Mouse (Mus musculus): ENCODE data around the gene Bfar. TPM values are rescaled to one million over a fixed set of nuclear protein-coding genes. Genes with fewer than 3 reads are reported as not detected.
"Not testable (repeated sequence)": the region's sequence is repeated elsewhere in the genome, so short reads cannot be mapped to it uniquely, and the experiment has no call there.

The Bfar gene
- polyA plus RNA-seq, 1 experiment from 2014 or later, result 47.9 TPM

- Histone ChIP-seq H3K4me1 (peaks cover 4% of the 10 kb centered on the region; the same call in 1 of the 2 replicates), H3K9ac (no peak overlapping the region), H3K27ac (no peak overlapping the region), H3K36me3 (no peaks in the 10 kb centered on the region), H3K4me2 (no peak overlapping the region), H3K9me3 (no peaks in the 10 kb centered on the region), H3K4me3 (no peak overlapping the region), H3K27me3 (no peaks in the 10 kb centered on the region)
- peak; percentile 53; the same call in 1 of the 2 replicates for ATAC-seq (ENCODE audit: borderline replicate concordance, extremely low read depth, low FRiP score, low TSS enrichment)
- 79% methylated on average over 4 of the region's 4 CpGs for WGBS
These were observed 57.8 kb downstream of the Bfar start for GRCm38 (mm10) chr16:13729428-13729827.

- Histone ChIP-seq H3K27ac (no peak within 1 kb of the TSS), H3K9ac (no peak within 1 kb of the TSS), H3K9me3 (no peaks in the 10 kb centered on the region), H3K4me3 (no peak within 1 kb of the TSS), H3K4me2 (peak within 1 kb of the TSS; percentile 38), H3K4me1 (peaks cover 4% of the 10 kb centered on the region; the same call in 1 of the 2 replicates), H3K27me3 (no peaks in the 10 kb centered on the region), H3K36me3 (no peaks in the 10 kb centered on the region)
- ATAC-seq (ENCODE audit: borderline replicate concordance, extremely low read depth, low FRiP score, low TSS enrichment), result no peak
- 10% methylated on average over 26 of the region's 26 CpGs for WGBS
These were observed 58.9 kb downstream of the Bfar start, which contains the start of gene Pla2g10 for GRCm38 (mm10) chr16:13730285-13731255. Pla2g10 (minus strand) TSS chr16:13730983.

GRCm38 (mm10) chr16:13732786-13733185 lies 61.1 kb downstream of the Bfar start:
- H3K9me3 ChIP-seq, result no peaks in the 10 kb centered on the region
- H3K27me3 ChIP-seq, result no peaks in the 10 kb centered on the region
- H3K4me2 ChIP-seq, result no peak overlapping the region
- H3K4me1 ChIP-seq, result peaks cover 4% of the 10 kb centered on the region; the same call in 1 of the 2 replicates
- ATAC-seq (ENCODE audit: borderline replicate concordance, extremely low read depth, low FRiP score, low TSS enrichment), result no peak
- no peaks in the 10 kb centered on the region for H3K36me3 ChIP-seq
- H3K9ac ChIP-seq, result no peak overlapping the region
- no peak overlapping the region for H3K4me3 ChIP-seq
- no peak overlapping the region for H3K27ac ChIP-seq
- WGBS, result 67% methylated on average over 3 of the region's 3 CpGs

- 16% methylated on average over 9 of the region's 9 CpGs for WGBS
- H3K36me3 ChIP-seq, result no peaks in the 10 kb centered on the region
- H3K9ac ChIP-seq, result no peak overlapping the region
- H3K9me3 ChIP-seq, result no peaks in the 10 kb centered on the region
- H3K4me2 ChIP-seq, result no peak overlapping the region
- H3K4me3 ChIP-seq, result no peak overlapping the region
- no peak overlapping the region for H3K27ac ChIP-seq
- no peak for ATAC-seq (ENCODE audit: borderline replicate concordance, extremely low read depth, low FRiP score, low TSS enrichment)
- no peaks in the 10 kb centered on the region for H3K27me3 ChIP-seq
- peaks cover 4% of the 10 kb centered on the region; the same call in 1 of the 2 replicates for H3K4me1 ChIP-seq
These were observed 62.0 kb downstream of the Bfar start for GRCm38 (mm10) chr16:13733518-13734137.

GRCm38 (mm10) chr16:13735977-13736376 lies 64.3 kb downstream of the Bfar start:
- no peak overlapping the region for H3K4me2 ChIP-seq
- no peak for ATAC-seq (ENCODE audit: borderline replicate concordance, extremely low read depth, low FRiP score, low TSS enrichment)
- H3K4me3 ChIP-seq, result no peak overlapping the region
- 59% methylated on average over 8 of the region's 8 CpGs for WGBS
- no peaks in the 10 kb centered on the region for H3K4me1 ChIP-seq
- no peak overlapping the region for H3K9ac ChIP-seq
- no peaks in the 10 kb centered on the region for H3K36me3 ChIP-seq
- no peaks in the 10 kb centered on the region for H3K27me3 ChIP-seq
- H3K9me3 ChIP-seq, result no peaks in the 10 kb centered on the region
- no peak overlapping the region for H3K27ac ChIP-seq

GRCm38 (mm10) chr16:13739044-13739443 lies 67.4 kb downstream of the Bfar start:
- H3K27ac ChIP-seq; H3K4me3 ChIP-seq; H3K4me1 ChIP-seq; H3K36me3 ChIP-seq; H3K27me3 ChIP-seq; H3K9ac ChIP-seq; ATAC-seq (ENCODE audit: borderline replicate concordance, extremely low read depth, low FRiP score, low TSS enrichment); H3K4me2 ChIP-seq; H3K9me3 ChIP-seq: not testable (repeated sequence)
- 65% methylated on average over 4 of the region's 4 CpGs for WGBS

GRCm38 (mm10) chr16:13740844-13741243 lies 69.2 kb downstream of the Bfar start:
- H3K27me3 ChIP-seq, result no peaks in the 10 kb centered on the region
- no peaks in the 10 kb centered on the region for H3K9me3 ChIP-seq
- no peak overlapping the region for H3K4me2 ChIP-seq
- H3K27ac ChIP-seq, result no peak overlapping the region
- H3K4me3 ChIP-seq, result no peak overlapping the region
- WGBS, result 55% methylated on average over 2 of the region's 2 CpGs
- no peak overlapping the region for H3K9ac ChIP-seq
- no peaks in the 10 kb centered on the region for H3K36me3 ChIP-seq
- no peak for ATAC-seq (ENCODE audit: borderline replicate concordance, extremely low read depth, low FRiP score, low TSS enrichment)
- no peaks in the 10 kb centered on the region for H3K4me1 ChIP-seq

- ATAC-seq (ENCODE audit: borderline replicate concordance, extremely low read depth, low FRiP score, low TSS enrichment), result no peak
- Histone ChIP-seq H3K27me3 (no peaks in the 10 kb centered on the region), H3K4me1 (no peaks in the 10 kb centered on the region), H3K36me3 (no peaks in the 10 kb centered on the region), H3K9me3 (no peaks in the 10 kb centered on the region), H3K4me2 (no peak overlapping the region), H3K27ac (no peak overlapping the region), H3K4me3 (no peak overlapping the region), H3K9ac (no peak overlapping the region)
- whole genome bisulfite sequencing, result 89% methylated on average over 8 of the region's 8 CpGs
These were observed 76.0 kb downstream of the Bfar start for GRCm38 (mm10) chr16:13747708-13748107.

- WGBS, result 61% methylated on average over 3 of the region's 3 CpGs
- no peak overlapping the region for H3K4me2 ChIP-seq
- H3K27ac ChIP-seq, result no peak overlapping the region
- no peak overlapping the region for H3K4me3 ChIP-seq
- H3K4me1 ChIP-seq, result no peaks in the 10 kb centered on the region
- H3K9ac ChIP-seq, result no peak overlapping the region
- no peaks in the 10 kb centered on the region for H3K27me3 ChIP-seq
- ATAC-seq (ENCODE audit: borderline replicate concordance, extremely low read depth, low FRiP score, low TSS enrichment), result no peak
- no peaks in the 10 kb centered on the region for H3K36me3 ChIP-seq
- no peaks in the 10 kb centered on the region for H3K9me3 ChIP-seq
These were observed 76.5 kb downstream of the Bfar start for GRCm38 (mm10) chr16:13748124-13748523.

- H3K4me3 ChIP-seq; ATAC-seq (ENCODE audit: borderline replicate concordance, extremely low read depth, low FRiP score, low TSS enrichment); H3K36me3 ChIP-seq; H3K9me3 ChIP-seq; H3K9ac ChIP-seq; H3K27ac ChIP-seq; H3K4me1 ChIP-seq; H3K4me2 ChIP-seq; H3K27me3 ChIP-seq: not testable (repeated sequence)
- WGBS, result 30% methylated on average over 10 of the region's 10 CpGs
These were observed 77.2 kb downstream of the Bfar start for GRCm38 (mm10) chr16:13748813-13749212.

- no peak for ATAC-seq (ENCODE audit: borderline replicate concordance, extremely low read depth, low FRiP score, low TSS enrichment)
- WGBS, result 60% methylated on average over 5 of the region's 5 CpGs
- no peaks in the 10 kb centered on the region for H3K36me3 ChIP-seq
These were observed 77.6 kb downstream of the Bfar start for GRCm38 (mm10) chr16:13749306-13749705.

GRCm38 (mm10) chr16:13749981-13750380 lies 78.3 kb downstream of the Bfar start:
- Histone ChIP-seq H3K4me3 (no peak overlapping the region), H3K36me3 (no peaks in the 10 kb centered on the region), H3K9ac (no peak overlapping the region), H3K27me3 (no peaks in the 10 kb centered on the region), H3K4me1 (0 out of 2 replicates have a peak, but pooled peaks cover 2% of the 10 kb centered on the region), H3K4me2 (no peak overlapping the region), H3K27ac (no peak overlapping the region), H3K9me3 (no peaks in the 10 kb centered on the region)
- ATAC-seq (ENCODE audit: borderline replicate concordance, extremely low read depth, low FRiP score, low TSS enrichment), result no peak
- WGBS, result 43% methylated on average over 3 of the region's 3 CpGs

More at GRCm38 (mm10) chr16:13749306-13749705, 77.6 kb downstream of the Bfar start:
- Histone ChIP-seq H3K9ac (no peak overlapping the region), H3K4me3 (no peak overlapping the region), H3K4me2 (no peak overlapping the region), H3K27ac (no peak overlapping the region), H3K9me3 (no peaks in the 10 kb centered on the region), H3K27me3 (no peaks in the 10 kb centered on the region), H3K4me1 (no peaks in the 10 kb centered on the region)

Data from lung, embryonic 15.5 days (tissue).